Mouse (Mus musculus) ovary, postnatal 36 days (tissue): ENCODE data around the gene Myo15.
"Not testable (repeated sequence)": the region's sequence is repeated elsewhere in the genome, so short reads cannot be mapped to it uniquely, and the experiment has no call there.

Experiments used
- DNase-seq: peaks from one replicate; pipeline ENCODE4 v3.0.0; 2022; ENCODE audit warnings: low spot score, mixed read lengths

Gene Myo15

DNA sequence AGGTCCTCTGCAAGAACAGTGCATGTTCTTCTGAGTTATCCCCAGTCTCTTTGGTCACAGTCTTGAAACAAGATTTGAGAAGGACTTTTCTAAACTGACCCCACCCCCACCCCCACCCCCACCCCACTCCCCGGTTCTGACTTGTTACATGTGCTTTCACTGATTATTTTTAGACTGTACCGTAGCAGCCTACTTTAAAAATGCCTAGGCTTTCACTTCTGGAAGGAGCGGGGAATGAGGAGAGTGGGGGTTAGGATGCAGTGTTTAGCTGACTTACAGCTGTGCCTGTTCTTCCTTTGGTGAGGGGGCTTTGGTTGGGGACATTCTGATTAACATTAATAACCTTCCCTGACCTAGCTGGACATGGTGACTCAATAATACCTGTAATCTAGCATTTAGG, 79.0 kb downstream of the Myo15 start:
- no peak for DNase-seq

DNA sequence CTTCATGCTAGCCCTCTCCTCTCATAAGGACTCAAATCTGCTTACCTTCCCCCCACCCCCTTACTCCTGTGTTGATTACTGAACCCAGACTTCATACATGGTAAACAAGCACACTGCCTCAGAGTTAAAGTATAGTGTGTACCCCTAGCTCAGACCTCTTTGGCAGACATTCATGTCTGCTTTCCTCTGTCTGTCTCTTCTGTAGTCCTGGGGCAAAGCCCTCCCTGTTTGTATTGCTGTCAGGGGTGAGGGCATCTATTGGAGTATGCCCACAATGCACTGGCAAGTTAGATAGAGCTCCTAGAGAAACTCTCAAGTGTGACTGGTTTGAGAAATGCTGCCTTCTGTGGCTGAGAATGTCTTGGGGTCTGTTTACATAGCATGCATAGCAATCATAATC, 84.0 kb downstream of the Myo15 start:
- no peak for DNase-seq

DNA sequence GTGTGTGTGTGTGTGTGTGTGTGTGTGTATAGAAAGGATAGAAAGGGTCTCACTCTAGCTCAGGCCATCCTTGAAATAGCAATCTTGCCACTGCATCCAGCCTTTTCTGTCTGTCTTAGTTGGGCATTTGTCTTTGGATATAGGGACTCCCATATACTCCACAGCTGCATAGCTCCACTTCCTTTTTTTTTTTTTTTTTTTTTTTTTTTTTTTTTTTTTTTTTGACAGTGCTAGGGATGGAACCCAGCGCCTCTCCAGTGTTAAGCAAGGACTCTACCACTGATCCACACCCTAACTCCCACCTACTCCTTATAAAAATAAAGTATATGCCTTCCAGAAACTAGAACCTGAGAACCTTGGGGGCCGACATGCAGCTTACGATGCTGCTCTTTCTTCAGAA, 88.5 kb downstream of the Myo15 start:
- no peak for DNase-seq

DNA sequence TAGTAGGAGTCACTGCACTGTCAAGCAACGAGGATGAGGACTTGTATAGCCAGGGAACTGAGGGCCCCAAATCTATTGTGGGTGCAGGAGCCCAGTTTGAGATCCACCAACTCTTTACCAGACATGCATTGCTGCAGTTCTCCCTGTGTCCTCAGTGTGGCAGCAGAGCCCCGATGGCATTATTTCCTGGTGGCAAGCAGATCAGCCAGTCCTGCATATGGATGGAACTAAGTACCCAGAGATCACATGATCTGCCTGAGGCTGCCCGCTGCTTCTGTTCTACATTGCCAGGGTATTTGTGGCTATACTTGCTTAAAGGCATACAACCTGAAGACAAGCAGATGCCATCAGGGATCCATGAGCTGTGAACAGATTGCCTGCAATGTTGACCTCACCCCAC, 90.2 kb downstream of the Myo15 start:
- DNase-seq: peak; percentile 58

DNA sequence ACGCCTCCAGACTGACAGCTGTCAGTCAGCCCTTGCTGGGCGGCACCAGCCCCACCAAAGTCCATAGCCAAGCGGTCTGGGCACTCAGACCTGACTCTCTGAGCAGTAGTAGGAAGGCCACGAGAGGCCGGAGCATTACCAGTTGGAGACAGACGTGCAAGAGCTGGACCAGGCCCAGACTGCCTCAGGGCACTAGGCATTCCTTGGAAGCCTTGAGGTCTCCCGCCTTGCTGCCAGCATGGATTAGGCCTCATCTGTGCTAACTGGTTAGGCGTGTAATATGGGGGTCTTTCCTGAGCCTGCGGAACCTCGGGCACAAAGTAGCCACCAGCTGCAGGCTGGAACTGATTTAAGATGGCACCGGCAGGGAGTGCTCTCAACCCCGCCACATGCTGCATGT, 104.9 kb downstream of the Myo15 start:
- DNase-seq: not testable (repeated sequence)
